Mouse (Mus musculus) lung, embryonic 16.5 days (tissue): ENCODE results near the gene Brpf3. TPM values are rescaled to one million over a fixed set of nuclear protein-coding genes. Genes with fewer than 3 reads are reported as not detected.

Experiments
- ATAC-seq: fragments of 200-750 bp; cut with Nextera tagmentation; 2 replicates; pipeline ENCODE4 v1.8.0; 2017; ENCODE audit warnings: low read depth, mild to moderate bottlenecking, moderate library complexity
- H3K27ac ChIP-seq: fragments of 300-500 bp; sonication (generic); 2 replicates; pipeline ENCODE4 v1.5.1; 2014; ENCODE audit warnings: mild to moderate bottlenecking, control low read depth, low read length
- H3K27me3 ChIP-seq: fragments of 300-500 bp; sonication (generic); 2 replicates; pipeline ENCODE4 v1.6.1; 2014; ENCODE audit warnings: low read depth, low read length, mixed read lengths; ENCODE audit not compliant: control insufficient read depth, insufficient read depth
- H3K36me3 ChIP-seq: fragments of 300-500 bp; sonication (generic); 2 replicates; pipeline ENCODE4 v1.6.1; 2014; ENCODE audit warnings: low read length; ENCODE audit not compliant: control insufficient read depth, insufficient read depth
- H3K4me1 ChIP-seq: fragments of 300-500 bp; sonication (generic); replicated peaks from 2 replicates; pipeline ENCODE4 v1.6.1; 2014; ENCODE audit warnings: low read length, mixed read lengths; ENCODE audit not compliant: control insufficient read depth, insufficient read depth
- H3K4me2 ChIP-seq: fragments of 300-500 bp; sonication (generic); 2 replicates; pipeline ENCODE4 v1.6.1; 2014; ENCODE audit warnings: low read depth, low read length, control low read depth
- H3K4me3 ChIP-seq: fragments of 300-500 bp; sonication (generic); 2 replicates; pipeline ENCODE4 v1.5.1; 2014; ENCODE audit warnings: mild to moderate bottlenecking, low read length, control low read depth
- H3K9ac ChIP-seq: fragments of 300-500 bp; sonication (generic); 2 replicates; pipeline ENCODE4 v1.6.1; 2014; ENCODE audit warnings: low read length, control low read depth
- H3K9me3 ChIP-seq: fragments of 300-500 bp; sonication (generic); 2 replicates; pipeline ENCODE4 v1.6.1; 2016; ENCODE audit warnings: low read length; ENCODE audit not compliant: control insufficient read depth
- WGBS: fragments of 180-500 bp; shearing (Covaris S2); extraction: QIAGEN DNeasy Blood & Tissue Kit; methylation state at CpG from one replicate; pipeline ENCODE4 v1.1.7; 2014; 5-methylcytosine and 5-hydroxymethylcytosine counted together
- polyA plus RNA-seq: library from polyadenylated mRNA; unstranded; fragments of >200 nt; fragmentation: Nextera tagmentation; extraction: Ambion mirVana; gene quantifications from 2 replicates; pipeline ENCODE4 v1.2.1, GENCODE M21; 2015

The Brpf3 gene
- polyA plus RNA-seq: 9.5 and 10.6 TPM in 2 replicates

- peak within 1 kb of the TSS; percentile 98 for H3K9ac ChIP-seq
- no peaks in the 10 kb centered on the region for H3K27me3 ChIP-seq
- ATAC-seq: peak; percentile 87
- peaks cover 21% of the 10 kb centered on the region for H3K4me1 ChIP-seq
- H3K4me2 ChIP-seq: peak within 1 kb of the TSS; percentile 89
- peak within 1 kb of the TSS; percentile 75 for H3K4me3 ChIP-seq
- H3K9me3 ChIP-seq: no peaks in the 10 kb centered on the region
- H3K36me3 ChIP-seq: peaks cover 3% of the 10 kb centered on the region; the same call in 1 of the 2 replicates
- peak within 1 kb of the TSS; percentile 97 for H3K27ac ChIP-seq
- under 1% methylated on average over 17 of the region's 99 CpGs for WGBS
These were observed at the start of gene Brpf3 for GRCm38 (mm10) chr17:28800671-28801412. TSS of gene Brpf3 (plus strand) at chr17:28801090.

GRCm38 (mm10) chr17:28756447-28756846, 44.4 kb upstream of the Brpf3 start:
- H3K4me1 ChIP-seq: no peaks in the 10 kb centered on the region
- H3K27me3 ChIP-seq: no peaks in the 10 kb centered on the region
- H3K9me3 ChIP-seq: no peaks in the 10 kb centered on the region
- no peak overlapping the region for H3K9ac ChIP-seq
- WGBS: 62% methylated on average over 5 of the region's 5 CpGs
- no peak for ATAC-seq
- no peak overlapping the region for H3K4me3 ChIP-seq
- H3K4me2 ChIP-seq: no peak overlapping the region
- H3K27ac ChIP-seq: no peak overlapping the region
- no peaks in the 10 kb centered on the region for H3K36me3 ChIP-seq

GRCm38 (mm10) chr17:28757470-28757869, 43.4 kb upstream of the Brpf3 start:
- 59% methylated on average over 2 of the region's 2 CpGs for WGBS
- H3K4me1 ChIP-seq: no peaks in the 10 kb centered on the region
- H3K27ac ChIP-seq: no peak overlapping the region
- H3K4me3 ChIP-seq: no peak overlapping the region
- no peak overlapping the region for H3K4me2 ChIP-seq
- H3K36me3 ChIP-seq: no peaks in the 10 kb centered on the region
- H3K9me3 ChIP-seq: no peaks in the 10 kb centered on the region
- H3K27me3 ChIP-seq: no peaks in the 10 kb centered on the region
- ATAC-seq: no peak
- no peak overlapping the region for H3K9ac ChIP-seq

- Histone ChIP-seq H3K36me3 (no peaks in the 10 kb centered on the region), H3K4me3 (no peak overlapping the region), H3K9ac (no peak overlapping the region), H3K27me3 (no peaks in the 10 kb centered on the region), H3K4me2 (no peak overlapping the region), H3K9me3 (no peaks in the 10 kb centered on the region), H3K27ac (no peak overlapping the region), H3K4me1 (no peaks in the 10 kb centered on the region)
- no peak for ATAC-seq
- 49% methylated on average over 8 of the region's 8 CpGs for WGBS
These were observed 40.1 kb upstream of the Brpf3 start for GRCm38 (mm10) chr17:28760736-28761312.

GRCm38 (mm10) chr17:28761871-28762270, 39.0 kb upstream of the Brpf3 start:
- H3K27me3 ChIP-seq: no peaks in the 10 kb centered on the region
- H3K4me1 ChIP-seq: no peaks in the 10 kb centered on the region
- ATAC-seq: no peak
- no peak overlapping the region for H3K4me3 ChIP-seq
- H3K9me3 ChIP-seq: no peaks in the 10 kb centered on the region
- H3K9ac ChIP-seq: no peak overlapping the region
- no peak overlapping the region for H3K27ac ChIP-seq
- WGBS: 12% methylated on average over 3 of the region's 3 CpGs
- no peak overlapping the region for H3K4me2 ChIP-seq
- H3K36me3 ChIP-seq: no peaks in the 10 kb centered on the region

GRCm38 (mm10) chr17:28766203-28766602, 34.7 kb upstream of the Brpf3 start:
- no peak for ATAC-seq
- peaks cover 10% of the 10 kb centered on the region for H3K4me1 ChIP-seq
- WGBS: 37% methylated on average over 3 of the region's 3 CpGs
- no peak overlapping the region for H3K4me3 ChIP-seq
- H3K36me3 ChIP-seq: no peaks in the 10 kb centered on the region
- H3K9me3 ChIP-seq: no peaks in the 10 kb centered on the region
- no peak overlapping the region for H3K27ac ChIP-seq
- peaks cover 16% of the 10 kb centered on the region for H3K27me3 ChIP-seq
- H3K9ac ChIP-seq: no peak overlapping the region
- no peak overlapping the region for H3K4me2 ChIP-seq

GRCm38 (mm10) chr17:28766781-28767515, 33.9 kb upstream of the Brpf3 start:
- Histone ChIP-seq H3K27ac (no peak overlapping the region), H3K9ac (no peak overlapping the region), H3K4me3 (no peak overlapping the region), H3K36me3 (no peaks in the 10 kb centered on the region), H3K27me3 (peaks cover 16% of the 10 kb centered on the region), H3K4me2 (no peak overlapping the region), H3K4me1 (peaks cover 10% of the 10 kb centered on the region), H3K9me3 (no peaks in the 10 kb centered on the region)
- WGBS: 71% methylated on average over 11 of the region's 11 CpGs
- no peak for ATAC-seq

- peak within 1 kb of the TSS; percentile 61 for H3K4me3 ChIP-seq
- peaks cover 16% of the 10 kb centered on the region for H3K27me3 ChIP-seq
- H3K36me3 ChIP-seq: no peaks in the 10 kb centered on the region
- peaks cover 10% of the 10 kb centered on the region for H3K4me1 ChIP-seq
- WGBS: under 1% methylated on average over 50 of the region's 58 CpGs
- peak within 1 kb of the TSS; percentile 71 for H3K4me2 ChIP-seq
- ATAC-seq: peak; percentile 74
- peak within 1 kb of the TSS; percentile 57 for H3K27ac ChIP-seq
- H3K9me3 ChIP-seq: peaks cover 2% of the 10 kb centered on the region; the same call in 1 of the 2 replicates
- peak within 1 kb of the TSS; percentile 76 for H3K9ac ChIP-seq
These were observed 31.6 kb upstream of the Brpf3 start, which contains the start of gene Mapk13 for GRCm38 (mm10) chr17:28769121-28769874. TSS of gene Mapk13 (plus strand) at chr17:28769297.
